Mouse (Mus musculus) hindbrain, embryonic 14.5 days (tissue): Measurements from ENCODE around the gene Kcna2. TPM values are rescaled to one million over a fixed set of nuclear protein-coding genes. Genes with fewer than 3 reads are reported as not detected.

Experiments used
- ATAC-seq: fragments of 200-750 bp; cut with Nextera tagmentation; 2 replicates; pipeline ENCODE4 v1.8.0; 2017; ENCODE audit warnings: moderate number of reproducible peaks, mild to moderate bottlenecking, moderate TSS enrichment, moderate library complexity; ENCODE audit not compliant: low FRiP score
- DNase-seq: peaks from one replicate; pipeline ENCODE4 v3.0.0-alpha.2; 2015; ENCODE audit warnings: low spot score
- H3K27ac ChIP-seq: fragments of 300-500 bp; sonication (generic); 2 replicates; pipeline ENCODE4 v1.5.1; 2014; ENCODE audit warnings: mild to moderate bottlenecking, moderate library complexity
- H3K27me3 ChIP-seq: fragments of 300-500 bp; sonication (generic); 2 replicates; pipeline ENCODE4 v1.6.1; 2014; ENCODE audit warnings: mild to moderate bottlenecking, low read length, mixed read lengths; ENCODE audit not compliant: control insufficient read depth, insufficient read depth
- H3K36me3 ChIP-seq: fragments of 300-500 bp; sonication (generic); replicated peaks from 2 replicates; pipeline ENCODE4 v1.6.1; 2014; ENCODE audit not compliant: control insufficient read depth, insufficient read depth
- H3K4me1 ChIP-seq: fragments of 300-500 bp; sonication (generic); replicated peaks from 2 replicates; pipeline ENCODE4 v1.6.1; 2014; ENCODE audit warnings: antibody characterized with exemption, low read length, mixed read lengths; ENCODE audit not compliant: control insufficient read depth, insufficient read depth
- H3K4me2 ChIP-seq: fragments of 300-500 bp; sonication (generic); replicated peaks from 2 replicates; pipeline ENCODE4 v1.6.1; 2014; ENCODE audit warnings: mild to moderate bottlenecking, moderate library complexity
- H3K4me3 ChIP-seq: fragments of 300-500 bp; sonication (generic); replicated peaks from 2 replicates; pipeline ENCODE4 v1.5.1; 2014; ENCODE audit warnings: mild to moderate bottlenecking, low read length
- H3K9ac ChIP-seq: fragments of 300-500 bp; sonication (generic); 2 replicates; pipeline ENCODE4 v1.6.1; 2014
- H3K9me3 ChIP-seq: fragments of 300-500 bp; sonication (generic); 2 replicates; pipeline ENCODE4 v1.6.1; 2016; ENCODE audit warnings: low read length; ENCODE audit not compliant: control insufficient read depth
- WGBS: fragments of 180-500 bp; shearing (Covaris S2); extraction: QIAGEN DNeasy Blood & Tissue Kit; methylation state at CpG from one replicate; pipeline ENCODE4 v1.1.7; 2014; 5-methylcytosine and 5-hydroxymethylcytosine counted together
- polyA plus RNA-seq: library from polyadenylated mRNA; unstranded; fragments of >200 nt; fragmentation: Nextera tagmentation; extraction: Ambion mirVana; gene quantifications from 2 replicates; pipeline ENCODE4 v1.2.1, GENCODE M21; 2014

Kcna2 gene
- polyA plus RNA-seq, 1 experiment from 2014 or later: 1.9 TPM

DNA sequence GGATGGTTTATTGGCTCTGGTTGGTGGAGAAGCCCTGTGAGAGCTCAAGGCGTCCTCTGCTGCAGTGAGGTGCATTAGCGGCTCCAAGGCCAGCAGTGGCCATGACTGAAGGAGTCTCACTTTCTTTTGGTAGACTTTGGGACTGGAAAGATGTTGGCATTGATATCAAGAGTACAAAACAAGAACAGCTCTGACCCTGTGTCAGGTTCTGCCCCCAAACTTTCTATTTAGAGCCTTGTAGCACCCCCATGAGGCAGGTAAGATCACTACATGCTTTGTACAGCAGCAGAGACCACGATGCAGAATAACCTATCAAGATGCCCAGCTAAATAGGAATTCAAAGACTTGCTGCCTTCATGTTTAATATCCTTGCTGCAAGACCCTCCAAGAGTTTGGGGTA is 58.5 kb downstream of the Kcna2 start:
- no peaks in the 10 kb centered on the region for H3K27me3 ChIP-seq
- WGBS: 63% methylated on average over 3 of the region's 3 CpGs
- no peak overlapping the region for H3K27ac ChIP-seq
- no peaks in the 10 kb centered on the region for H3K36me3 ChIP-seq
- ATAC-seq (peak; percentile 3; the same call in 1 of the 2 replicates), DNase-seq (no peak)
- H3K4me3 ChIP-seq: peak overlapping the region; percentile 22; the same call in 1 of the 2 replicates
- no peaks in the 10 kb centered on the region for H3K9me3 ChIP-seq
- H3K9ac ChIP-seq: peak overlapping the region; percentile 48; the same call in 1 of the 2 replicates
- 0 out of 2 replicates have a peak, but pooled peaks cover 8% of the 10 kb centered on the region for H3K4me1 ChIP-seq
- H3K4me2 ChIP-seq: peak overlapping the region; percentile 46

DNA sequence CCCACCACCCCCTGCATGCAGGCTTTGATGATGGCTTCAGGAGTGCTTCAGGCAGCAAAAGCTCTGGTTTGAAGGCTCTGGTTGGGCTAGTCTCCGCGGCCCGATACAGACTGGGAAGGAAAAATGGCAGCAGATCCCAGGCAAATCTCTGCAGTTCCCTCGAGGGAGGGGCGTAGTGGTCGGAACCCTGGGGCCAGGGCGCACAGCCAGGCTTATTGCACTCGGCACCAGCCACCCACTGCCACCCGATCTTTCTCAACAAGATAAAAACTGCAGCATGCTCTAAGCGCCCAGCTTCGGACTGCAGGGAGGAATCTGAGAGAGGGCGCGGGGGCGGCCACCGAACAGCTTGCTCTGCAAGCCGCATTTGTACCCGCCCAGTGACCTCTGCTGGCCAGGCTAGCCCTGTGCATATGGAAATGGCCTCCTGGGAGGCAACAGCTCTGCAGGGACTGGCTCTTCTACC is 58.9 kb downstream of the Kcna2 start:
- H3K4me3 ChIP-seq: peak overlapping the region; percentile 22
- no peaks in the 10 kb centered on the region for H3K9me3 ChIP-seq
- 0 out of 2 replicates have a peak, but pooled peaks cover 8% of the 10 kb centered on the region for H3K4me1 ChIP-seq
- H3K27ac ChIP-seq: no peak overlapping the region
- peak overlapping the region; percentile 46 for H3K4me2 ChIP-seq
- DNase-seq (peak; percentile 29), ATAC-seq (peak; percentile 63)
- H3K36me3 ChIP-seq: no peaks in the 10 kb centered on the region
- H3K27me3 ChIP-seq: no peaks in the 10 kb centered on the region
- H3K9ac ChIP-seq: peak overlapping the region; percentile 48
- 4% methylated on average over 17 of the region's 17 CpGs for WGBS

DNA sequence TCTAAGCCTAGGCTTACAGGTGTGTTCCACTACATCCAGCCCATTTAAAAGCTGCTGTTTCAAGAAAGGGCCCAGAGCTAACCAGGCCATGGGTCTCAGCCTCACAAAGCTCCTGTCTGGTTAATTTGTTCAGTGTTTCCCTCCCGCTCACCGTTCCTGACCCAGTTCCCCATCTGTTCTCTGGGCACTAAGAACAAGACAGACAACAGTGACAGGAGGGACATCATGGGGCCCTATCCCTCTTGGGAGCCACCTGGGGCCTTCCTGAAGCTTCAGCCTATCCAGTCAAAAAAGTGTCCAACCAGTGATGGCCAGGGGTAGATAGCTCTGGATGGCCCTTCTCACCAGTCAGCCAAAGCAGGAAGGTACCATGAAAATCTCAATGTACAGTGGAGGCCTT is 61.8 kb downstream of the Kcna2 start:
- no peak overlapping the region for H3K27ac ChIP-seq

More for the DNA sequence above, 61.8 kb downstream of the Kcna2 start:
- Histone ChIP-seq H3K9ac (no peak overlapping the region), H3K4me1 (0 out of 2 replicates have a peak, but pooled peaks cover 8% of the 10 kb centered on the region), H3K4me3 (no peak overlapping the region), H3K9me3 (no peaks in the 10 kb centered on the region), H3K36me3 (no peaks in the 10 kb centered on the region), H3K27me3 (no peaks in the 10 kb centered on the region), H3K4me2 (no peak overlapping the region)
- DNase-seq (no peak), ATAC-seq (no peak)
- 83% methylated on average over 2 of the region's 2 CpGs for WGBS

Other genes with a start within 250 kb of the Kcna2 start
- gene Kcna3, start 65.0 kb upstream of the Kcna2 start, polyA plus RNA-seq: 10.9 and 14.8 TPM in 2 replicates
- gene Kcna10, start 81.9 kb downstream of the Kcna2 start, polyA plus RNA-seq: not detected in 2 replicates
- gene Cym, start 120.6 kb downstream of the Kcna2 start, polyA plus RNA-seq: not detected in 2 replicates
- gene A630076J17Rik, start 129.5 kb downstream of the Kcna2 start, polyA plus RNA-seq: not detected in 2 replicates
- 0.23 TPM in 1 of 2 replicates, not detected in the other for gene Prok1, start 138.6 kb downstream of the Kcna2 start, polyA plus RNA-seq
- gene Lamtor5, start 177.7 kb downstream of the Kcna2 start, polyA plus RNA-seq: 184 and 218 TPM in 2 replicates
- gene Slc16a4, start 190.1 kb downstream of the Kcna2 start, polyA plus RNA-seq: 2.5 and 3.5 TPM in 2 replicates
- 7.7 and 8.2 TPM in 2 replicates for gene Rbm15, start 232.5 kb downstream of the Kcna2 start, polyA plus RNA-seq